Mouse (Mus musculus) hindbrain, embryonic 12.5 days (tissue): ENCODE measurements around the gene Bcar3. TPM values are rescaled to one million over a fixed set of nuclear protein-coding genes. Genes with fewer than 3 reads are reported as not detected.
"Not testable (repeated sequence)": the region's sequence is repeated elsewhere in the genome, so short reads cannot be mapped to it uniquely, and the experiment has no call there.

Source experiments
- ATAC-seq: fragments of 200-750 bp; cut with Nextera tagmentation; 2 replicates; pipeline ENCODE4 v1.8.0; 2017; ENCODE audit warnings: moderate TSS enrichment; ENCODE audit not compliant: low FRiP score
- H3K27ac ChIP-seq: fragments of 300-500 bp; sonication (generic); 2 replicates; pipeline ENCODE4 v1.5.1; 2016; ENCODE audit warnings: mild to moderate bottlenecking
- H3K27me3 ChIP-seq: fragments of 300-500 bp; sonication (generic); 2 replicates; pipeline ENCODE4 v1.6.1; 2016; ENCODE audit warnings: mild to moderate bottlenecking
- H3K36me3 ChIP-seq: fragments of 300-500 bp; sonication (generic); 2 replicates; pipeline ENCODE4 v1.6.1; 2016; ENCODE audit warnings: mild to moderate bottlenecking
- H3K4me1 ChIP-seq: fragments of 300-500 bp; sonication (generic); 2 replicates; pipeline ENCODE4 v1.6.1; 2016
- H3K4me2 ChIP-seq: fragments of 300-500 bp; sonication (generic); replicated peaks from 2 replicates; pipeline ENCODE4 v1.6.1; 2016; ENCODE audit warnings: mild to moderate bottlenecking
- H3K4me3 ChIP-seq: fragments of 300-500 bp; sonication (generic); 2 replicates; pipeline ENCODE4 v1.5.1; 2016; ENCODE audit warnings: mild to moderate bottlenecking
- H3K9ac ChIP-seq: fragments of 300-500 bp; sonication (generic); 2 replicates; pipeline ENCODE4 v1.6.1; 2016; ENCODE audit warnings: mild to moderate bottlenecking, moderate library complexity
- H3K9me3 ChIP-seq: fragments of 300-500 bp; sonication (generic); replicated peaks from 2 replicates; pipeline ENCODE4 v1.6.1; 2016; ENCODE audit warnings: mild to moderate bottlenecking
- WGBS: fragments of 180-500 bp; shearing (Covaris S2); methylation state at CpG from one replicate; pipeline ENCODE4 v1.1.7; 2016; 5-methylcytosine and 5-hydroxymethylcytosine counted together
- polyA plus RNA-seq: library from polyadenylated mRNA; unstranded; fragments of >200 nt; fragmentation: Nextera tagmentation; extraction: Ambion mirVana; gene quantifications from 2 replicates; pipeline ENCODE4 v1.2.1, GENCODE M21; 2016

Gene Bcar3
- polyA plus RNA-seq, 1 experiment from 2014 or later, result 8.1 TPM

DNA sequence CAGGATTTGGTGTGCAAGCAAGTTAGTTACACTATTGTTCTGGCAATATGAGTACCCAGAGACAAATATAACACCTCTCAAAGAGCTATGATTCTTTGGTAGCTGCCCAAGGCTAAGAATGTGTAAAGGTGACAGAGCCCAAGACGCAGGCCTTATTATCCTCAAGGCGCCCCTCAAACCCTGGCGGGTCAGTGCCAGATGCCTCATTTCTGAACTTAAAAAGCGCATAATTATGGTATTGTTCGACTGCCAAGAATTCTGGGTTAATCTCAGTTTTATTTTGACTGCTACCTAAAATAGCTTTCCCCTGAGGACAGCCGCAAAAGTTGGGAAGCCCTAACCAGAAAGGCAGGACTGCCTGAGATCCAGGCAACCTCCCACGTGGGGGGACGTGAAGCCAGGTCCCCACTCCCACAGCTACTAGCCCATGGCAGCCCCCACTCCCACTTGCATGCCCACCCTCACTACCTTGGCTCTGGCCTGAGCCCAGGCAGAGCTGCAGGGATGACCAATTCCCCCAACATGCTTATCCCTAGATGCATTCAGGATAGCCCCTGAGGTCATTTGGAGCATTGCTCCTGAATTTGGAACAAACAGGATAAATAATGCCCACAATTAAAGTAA, 83.0 kb downstream of the Bcar3 start:
- H3K4me1 ChIP-seq, result peaks cover 24% of the 10 kb centered on the region
- H3K27ac ChIP-seq, result no peak overlapping the region
- WGBS, result 48% methylated on average over 8 of the region's 8 CpGs
- H3K4me3 ChIP-seq, result no peak overlapping the region
- no peaks in the 10 kb centered on the region for H3K36me3 ChIP-seq
- H3K9me3 ChIP-seq, result no peaks in the 10 kb centered on the region
- H3K27me3 ChIP-seq, result 0 out of 2 replicates have a peak, but pooled peaks cover 6% of the 10 kb centered on the region
- no peak overlapping the region for H3K9ac ChIP-seq
- no peak overlapping the region for H3K4me2 ChIP-seq
- no peak for ATAC-seq

DNA sequence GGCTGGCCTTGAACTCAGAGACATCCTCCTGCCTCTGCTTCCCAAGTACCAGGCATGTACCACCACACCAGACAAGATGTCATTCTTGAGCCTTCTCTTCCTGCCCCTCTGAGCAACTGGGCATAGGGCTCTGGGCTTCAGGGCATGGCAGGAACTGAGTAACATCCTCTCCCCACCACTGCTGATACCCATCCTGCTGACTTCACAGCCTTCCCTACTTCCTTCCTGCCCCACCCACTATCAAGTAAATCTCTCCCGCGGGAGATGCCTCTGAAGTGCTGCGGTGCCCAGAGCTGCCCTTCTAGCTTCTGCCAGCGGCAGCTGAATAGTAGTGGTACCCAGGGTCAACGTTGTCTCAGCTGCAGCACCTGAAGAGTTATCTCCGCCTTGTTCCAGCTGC, 84.7 kb downstream of the Bcar3 start:
- H3K9ac ChIP-seq, result no peak overlapping the region
- H3K4me1 ChIP-seq, result peaks cover 24% of the 10 kb centered on the region
- 77% methylated on average over 6 of the region's 6 CpGs for WGBS
- no peak overlapping the region for H3K4me2 ChIP-seq
- no peaks in the 10 kb centered on the region for H3K9me3 ChIP-seq
- no peak for ATAC-seq
- no peaks in the 10 kb centered on the region for H3K36me3 ChIP-seq
- H3K27me3 ChIP-seq, result 0 out of 2 replicates have a peak, but pooled peaks cover 6% of the 10 kb centered on the region
- no peak overlapping the region for H3K4me3 ChIP-seq
- H3K27ac ChIP-seq, result no peak overlapping the region

DNA sequence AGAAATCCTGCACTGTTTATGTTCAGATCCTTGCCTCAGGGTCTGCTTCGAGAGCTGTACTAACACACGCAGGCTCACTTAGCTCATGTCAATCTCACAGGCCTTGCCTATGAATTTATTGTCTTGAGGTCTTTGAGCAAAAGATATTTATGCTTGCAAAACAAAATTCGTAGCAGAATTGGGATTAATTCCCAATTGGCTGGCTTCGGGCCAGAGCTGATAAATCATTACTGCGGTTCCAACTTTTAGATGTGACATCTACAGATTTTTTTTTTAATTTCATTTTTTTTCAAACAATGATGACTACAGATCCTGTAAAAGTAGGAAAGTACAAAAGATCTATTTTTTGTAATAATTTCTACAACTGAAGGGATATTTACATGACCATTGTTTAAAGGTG, 86.8 kb downstream of the Bcar3 start:
- no peaks in the 10 kb centered on the region for H3K36me3 ChIP-seq
- no peak overlapping the region for H3K27ac ChIP-seq
- no peaks in the 10 kb centered on the region for H3K27me3 ChIP-seq
- WGBS, result 88% methylated on average over 5 of the region's 5 CpGs
- peaks cover 20% of the 10 kb centered on the region for H3K4me1 ChIP-seq
- no peak overlapping the region for H3K9ac ChIP-seq
- H3K4me2 ChIP-seq, result no peak overlapping the region
- H3K9me3 ChIP-seq, result no peaks in the 10 kb centered on the region
- no peak overlapping the region for H3K4me3 ChIP-seq
- no peak for ATAC-seq

DNA sequence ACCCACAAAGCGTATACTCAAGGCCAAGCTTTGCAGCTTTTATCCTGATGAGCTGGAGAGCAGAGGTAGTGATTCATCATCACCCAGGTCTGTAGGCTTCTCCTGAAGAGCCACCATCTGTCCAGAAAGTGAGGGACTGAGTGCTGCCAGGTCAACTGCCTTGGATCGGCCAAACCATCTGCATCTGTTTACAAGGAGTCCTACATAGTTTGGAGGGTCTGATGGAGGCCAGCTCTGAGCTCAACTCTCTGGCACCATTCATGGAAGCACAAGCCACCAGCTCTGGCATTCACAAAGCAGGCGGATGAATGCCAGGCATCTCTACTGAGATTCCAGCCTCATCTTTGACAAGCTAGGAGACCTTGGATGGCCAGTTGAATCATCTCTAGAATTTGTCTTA, 87.7 kb downstream of the Bcar3 start:
- Histone ChIP-seq H3K36me3 (no peaks in the 10 kb centered on the region), H3K4me3 (no peak overlapping the region), H3K27me3 (no peaks in the 10 kb centered on the region), H3K27ac (no peak overlapping the region), H3K4me1 (peaks cover 12% of the 10 kb centered on the region), H3K9ac (no peak overlapping the region), H3K4me2 (no peak overlapping the region), H3K9me3 (no peaks in the 10 kb centered on the region)
- no peak for ATAC-seq
- WGBS, result 94% methylated on average over 3 of the region's 3 CpGs

DNA sequence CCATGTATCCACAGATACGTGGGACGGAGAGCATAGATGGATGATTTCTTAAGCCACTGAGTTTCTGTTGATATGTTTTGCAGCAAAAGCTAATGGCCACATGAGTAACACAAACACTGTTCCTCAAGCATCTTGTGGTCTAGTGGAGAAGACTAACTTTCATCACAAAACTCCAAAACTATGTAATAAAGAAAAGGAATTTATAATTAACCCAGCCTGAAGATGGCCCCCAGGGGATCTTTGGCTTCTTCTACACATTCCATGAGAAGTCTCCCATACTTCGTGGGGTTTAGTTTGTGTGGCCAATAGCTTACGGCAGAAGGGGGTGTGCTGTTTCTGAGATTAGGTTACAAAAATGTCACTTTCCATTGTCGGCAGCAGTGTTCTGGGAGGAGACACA, 92.5 kb downstream of the Bcar3 start:
- Histone ChIP-seq H3K27me3 (no peaks in the 10 kb centered on the region), H3K4me3 (no peak overlapping the region), H3K36me3 (no peaks in the 10 kb centered on the region), H3K27ac (no peak overlapping the region), H3K9me3 (no peaks in the 10 kb centered on the region), H3K4me2 (no peak overlapping the region), H3K9ac (no peak overlapping the region), H3K4me1 (no peaks in the 10 kb centered on the region)
- 88% methylated on average over 5 of the region's 5 CpGs for WGBS
- no peak for ATAC-seq

DNA sequence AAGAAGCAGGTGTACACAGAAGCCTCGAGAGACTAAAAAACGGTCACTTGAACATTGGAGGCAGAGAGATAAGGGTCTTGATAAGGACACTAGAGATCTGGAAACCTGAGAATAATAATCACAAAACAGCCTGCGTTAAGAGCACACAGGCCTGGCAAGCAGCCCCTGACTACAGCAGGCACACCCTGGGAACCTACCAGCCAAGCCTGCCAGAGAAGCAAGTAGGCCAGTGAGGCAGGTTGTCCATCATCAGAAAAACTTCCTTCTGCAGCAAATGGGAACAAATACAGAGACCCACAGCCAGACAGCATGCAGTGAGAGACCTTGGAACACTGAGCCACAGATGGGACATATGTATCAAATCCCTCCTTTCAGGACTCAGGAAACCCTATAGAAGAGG, 93.8 kb downstream of the Bcar3 start:
- Histone ChIP-seq H3K4me2 (no peak overlapping the region), H3K9ac (no peak overlapping the region), H3K9me3 (no peaks in the 10 kb centered on the region), H3K27me3 (no peaks in the 10 kb centered on the region), H3K27ac (no peak overlapping the region), H3K36me3 (no peaks in the 10 kb centered on the region), H3K4me1 (no peaks in the 10 kb centered on the region), H3K4me3 (no peak overlapping the region)
- WGBS, result 87% methylated on average over 3 of the region's 3 CpGs
- ATAC-seq, result no peak

DNA sequence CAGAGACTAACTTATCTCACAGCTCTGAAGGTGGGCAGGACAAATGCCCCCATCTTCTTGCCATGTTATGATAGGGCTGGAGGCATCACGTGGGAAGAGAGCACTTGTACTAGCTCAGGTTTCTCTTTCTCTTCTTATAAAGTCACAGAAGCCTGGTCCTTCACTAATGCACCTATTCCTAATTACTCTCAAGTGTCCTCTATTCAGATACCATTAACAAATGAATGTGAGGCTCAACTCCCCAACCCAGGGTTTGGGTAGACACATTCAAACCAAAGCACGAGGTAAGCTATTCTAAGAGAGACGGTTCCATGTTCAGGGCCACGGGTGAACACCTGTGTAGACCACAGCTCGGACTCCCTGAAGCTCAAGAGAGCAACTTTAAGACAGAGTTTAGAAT, 96.0 kb downstream of the Bcar3 start:
- no peak overlapping the region for H3K27ac ChIP-seq
- no peaks in the 10 kb centered on the region for H3K36me3 ChIP-seq
- no peaks in the 10 kb centered on the region for H3K4me1 ChIP-seq
- no peaks in the 10 kb centered on the region for H3K9me3 ChIP-seq
- H3K4me3 ChIP-seq, result no peak overlapping the region
- no peaks in the 10 kb centered on the region for H3K27me3 ChIP-seq
- WGBS, result 86% methylated on average over 5 of the region's 5 CpGs
- H3K9ac ChIP-seq, result no peak overlapping the region
- H3K4me2 ChIP-seq, result no peak overlapping the region
- no peak for ATAC-seq

DNA sequence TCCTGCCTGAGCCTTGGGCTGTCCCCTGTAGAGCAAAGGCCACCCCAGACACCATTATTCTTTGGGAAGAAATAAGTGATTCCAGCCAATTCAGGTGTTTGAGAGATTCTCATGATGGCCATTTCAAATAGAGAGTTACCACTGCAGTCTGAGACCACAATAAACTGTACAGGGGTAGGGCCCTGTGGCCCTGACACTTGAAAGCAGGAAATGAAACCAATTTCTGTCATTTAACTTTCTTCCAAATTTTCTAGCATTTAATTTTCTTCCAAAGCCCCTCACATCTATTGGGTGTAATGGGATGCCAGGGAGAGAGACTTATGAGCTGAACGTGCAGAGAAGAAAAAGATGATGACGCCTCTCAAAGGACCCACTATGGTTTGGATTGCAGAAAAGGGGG, 97.2 kb downstream of the Bcar3 start:
- Histone ChIP-seq H3K4me3 (no peak overlapping the region), H3K9me3 (no peaks in the 10 kb centered on the region), H3K4me1 (no peaks in the 10 kb centered on the region), H3K4me2 (no peak overlapping the region), H3K36me3 (no peaks in the 10 kb centered on the region), H3K27me3 (no peaks in the 10 kb centered on the region), H3K9ac (no peak overlapping the region), H3K27ac (no peak overlapping the region)
- ATAC-seq, result no peak
- WGBS, result 91% methylated on average over 2 of the region's 2 CpGs

DNA sequence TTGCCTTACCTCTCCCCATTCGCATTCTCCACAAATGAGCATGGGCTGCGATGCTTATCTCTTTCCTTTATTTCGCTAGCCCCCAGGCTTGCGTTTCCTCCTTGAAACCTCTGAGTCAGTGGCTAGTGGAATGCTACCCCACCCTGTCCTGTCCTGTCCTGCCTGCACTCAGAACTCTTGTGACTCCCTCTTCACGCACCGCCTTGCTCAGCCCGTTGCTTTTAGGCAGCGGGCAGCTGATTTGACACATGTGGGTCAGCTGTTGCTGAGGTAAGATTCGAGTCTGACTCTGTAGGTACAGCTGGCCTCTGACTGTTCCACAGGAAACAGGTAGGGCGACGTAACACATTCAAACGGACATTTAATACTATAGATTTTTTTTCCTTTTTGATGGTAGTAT, 97.9 kb downstream of the Bcar3 start:
- ATAC-seq, result no peak
- 61% methylated on average over 12 of the region's 12 CpGs for WGBS

DNA sequence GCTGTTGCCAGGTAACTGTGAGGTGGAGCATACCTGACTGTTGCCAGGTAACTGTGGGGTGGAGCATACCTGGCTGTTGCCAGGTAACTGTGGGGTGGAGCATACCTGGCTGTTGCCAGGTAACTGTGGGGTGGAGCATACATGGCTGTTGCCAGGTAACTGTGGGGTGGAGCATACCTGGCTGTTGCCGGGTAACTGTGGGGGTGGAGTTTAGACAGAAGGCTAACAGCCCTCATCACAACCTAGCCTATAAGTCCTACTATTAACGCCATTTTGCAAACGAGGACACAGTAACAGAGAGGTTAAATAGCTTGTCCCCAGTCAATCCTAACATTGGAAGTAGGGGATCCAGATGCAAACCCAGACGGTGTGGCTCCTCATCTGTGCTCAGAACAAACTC, 99.5 kb downstream of the Bcar3 start:
- not testable (repeated sequence) for H3K4me1 ChIP-seq, H3K9ac ChIP-seq, H3K27ac ChIP-seq, H3K27me3 ChIP-seq, ATAC-seq, H3K36me3 ChIP-seq, H3K9me3 ChIP-seq, H3K4me2 ChIP-seq, H3K4me3 ChIP-seq
- WGBS, result 61% methylated on average over 4 of the region's 4 CpGs

More for the DNA sequence above, 97.9 kb downstream of the Bcar3 start:
- no peaks in the 10 kb centered on the region for H3K27me3 ChIP-seq
- H3K9ac ChIP-seq, result no peak overlapping the region
- no peaks in the 10 kb centered on the region for H3K9me3 ChIP-seq
- H3K36me3 ChIP-seq, result no peaks in the 10 kb centered on the region
- H3K4me1 ChIP-seq, result no peaks in the 10 kb centered on the region
- no peak overlapping the region for H3K27ac ChIP-seq
- no peak overlapping the region for H3K4me2 ChIP-seq
- no peak overlapping the region for H3K4me3 ChIP-seq

DNA sequence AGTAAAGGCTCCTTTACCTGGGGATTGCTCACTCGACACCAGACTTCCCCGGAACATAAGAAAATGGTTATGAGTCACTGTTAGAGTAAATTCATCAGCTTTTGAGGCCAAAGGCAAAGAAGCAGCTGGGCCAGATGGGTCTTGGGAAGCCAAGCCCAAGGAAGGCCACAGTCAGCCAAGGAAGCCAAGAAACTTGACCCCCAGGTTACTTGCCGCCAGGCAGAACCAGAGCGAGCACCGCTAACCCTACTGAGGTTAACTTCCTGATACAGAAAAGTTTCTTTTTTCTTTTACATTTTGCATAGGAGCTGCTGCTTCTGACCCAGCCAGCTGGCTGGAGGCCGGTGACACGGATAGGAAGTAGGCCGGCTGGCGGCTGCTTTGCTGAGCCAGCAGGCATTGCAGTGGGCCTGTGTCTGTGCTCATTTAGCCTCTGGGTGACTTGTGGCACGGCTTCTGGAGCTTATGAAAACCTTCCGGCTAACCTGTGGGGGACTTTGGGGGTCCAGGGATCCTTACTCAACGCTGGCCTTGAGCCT, 100.0 kb downstream of the Bcar3 start:
- ATAC-seq, result no peak
- H3K27ac ChIP-seq, result no peak overlapping the region
- 76% methylated on average over 12 of the region's 12 CpGs for WGBS
- no peak overlapping the region for H3K4me2 ChIP-seq
- no peaks in the 10 kb centered on the region for H3K36me3 ChIP-seq
- H3K9me3 ChIP-seq, result no peaks in the 10 kb centered on the region
- H3K27me3 ChIP-seq, result no peaks in the 10 kb centered on the region
- no peak overlapping the region for H3K9ac ChIP-seq
- no peaks in the 10 kb centered on the region for H3K4me1 ChIP-seq
- no peak overlapping the region for H3K4me3 ChIP-seq

DNA sequence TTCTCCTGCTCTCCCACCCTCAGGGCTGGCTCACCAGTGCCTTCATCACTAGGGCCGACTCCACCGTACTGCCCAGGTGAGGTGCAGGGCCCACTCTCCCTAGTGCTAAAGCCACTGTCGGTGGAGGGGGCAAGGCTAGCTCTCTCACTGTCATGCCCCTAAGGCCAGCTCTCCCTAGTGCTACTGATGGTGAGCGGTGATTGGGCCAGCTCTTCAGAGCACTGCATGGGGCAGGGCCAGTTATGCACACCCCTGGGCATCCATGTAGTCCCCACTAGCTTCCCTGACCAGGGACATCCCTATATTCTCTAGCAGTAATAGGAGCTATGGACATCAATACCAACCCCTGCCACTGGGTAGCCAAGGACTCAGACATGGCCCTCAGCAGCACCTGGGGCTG, 103.0 kb downstream of the Bcar3 start:
- no peak for ATAC-seq
- Histone ChIP-seq H3K9me3 (no peaks in the 10 kb centered on the region), H3K27ac (no peak overlapping the region), H3K36me3 (no peaks in the 10 kb centered on the region), H3K4me2 (no peak overlapping the region), H3K4me1 (no peaks in the 10 kb centered on the region), H3K9ac (no peak overlapping the region), H3K27me3 (no peaks in the 10 kb centered on the region), H3K4me3 (no peak overlapping the region)
- WGBS, result 92% methylated on average over 4 of the region's 4 CpGs

DNA sequence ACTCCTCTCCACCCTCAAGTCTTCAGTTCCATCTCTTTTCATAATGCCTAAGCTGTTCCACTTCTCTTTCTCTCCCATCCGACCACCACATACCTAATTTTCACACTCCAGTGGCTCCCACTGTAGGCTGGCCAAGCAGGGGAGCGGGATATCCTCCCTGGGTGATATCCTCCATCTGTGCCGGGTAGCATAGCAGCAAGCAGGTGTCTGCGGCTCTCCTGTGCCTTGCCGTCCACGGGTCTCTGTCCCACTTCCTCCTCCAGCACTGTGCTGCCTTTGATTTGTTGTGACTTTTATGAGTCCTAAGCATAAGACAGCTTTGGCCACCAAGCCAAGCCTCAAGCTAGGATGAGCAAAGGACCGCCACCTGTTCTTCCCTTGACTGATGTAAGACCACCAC, 103.5 kb downstream of the Bcar3 start:
- no peak overlapping the region for H3K9ac ChIP-seq
- H3K27ac ChIP-seq, result no peak overlapping the region
- no peaks in the 10 kb centered on the region for H3K4me1 ChIP-seq
- no peak overlapping the region for H3K4me3 ChIP-seq
- no peaks in the 10 kb centered on the region for H3K27me3 ChIP-seq
- H3K4me2 ChIP-seq, result no peak overlapping the region
- 82% methylated on average over 7 of the region's 7 CpGs for WGBS
- no peaks in the 10 kb centered on the region for H3K36me3 ChIP-seq
- H3K9me3 ChIP-seq, result no peaks in the 10 kb centered on the region
- ATAC-seq, result no peak
